Mouse (Mus musculus): ENCODE results near the gene Zbtb12.
A peak's percentile ranks its signal among the peaks of the same experiment; 100 is the strongest.
"Not testable (repeated sequence)": the region's sequence is repeated elsewhere in the genome, so short reads cannot be mapped to it uniquely, and the experiment has no call there.

Zbtb12 gene

GRCm38 (mm10) chr17:34879336-34879879 lies at the start of gene Zbtb12:
TSS of gene Zbtb12 (plus strand) at chr17:34879483.
- DNase-seq (ENCODE audit: extremely low read depth, low read depth, low spot score), result no peak

- DNase-seq (ENCODE audit: extremely low read depth, low read depth, low spot score), result not testable (repeated sequence)
Measured at GRCm38 (mm10) chr17:34830776-34831175, 48.5 kb upstream of the Zbtb12 start.

- no peak for DNase-seq (ENCODE audit: extremely low read depth, low read depth, low spot score)
Measured at GRCm38 (mm10) chr17:34836155-34836855, 43.0 kb upstream of the Zbtb12 start.

GRCm38 (mm10) chr17:34836856-34837221 lies 42.4 kb upstream of the Zbtb12 start, which contains the start of the genes Stk19 and Dxo:
TSS of gene Stk19 (minus strand) at chr17:34836945.
TSS of gene Dxo (plus strand) at chr17:34837019.
- peak; percentile 43 for DNase-seq (ENCODE audit: extremely low read depth, low read depth, low spot score)

GRCm38 (mm10) chr17:34837464-34838324 lies 41.6 kb upstream of the Zbtb12 start:
- no peak for DNase-seq (ENCODE audit: extremely low read depth, low read depth, low spot score)

GRCm38 (mm10) chr17:34838785-34839184 lies 40.5 kb upstream of the Zbtb12 start:
- DNase-seq (ENCODE audit: extremely low read depth, low read depth, low spot score), result no peak

GRCm38 (mm10) chr17:34840736-34841307 lies 38.5 kb upstream of the Zbtb12 start:
- DNase-seq (ENCODE audit: extremely low read depth, low read depth, low spot score), result no peak

GRCm38 (mm10) chr17:34844884-34845283 lies 34.4 kb upstream of the Zbtb12 start:
- no peak for DNase-seq (ENCODE audit: extremely low read depth, low read depth, low spot score)

GRCm38 (mm10) chr17:34847192-34847591 lies 32.1 kb upstream of the Zbtb12 start:
- no peak for DNase-seq (ENCODE audit: extremely low read depth, low read depth, low spot score)

GRCm38 (mm10) chr17:34847615-34848014 lies 31.7 kb upstream of the Zbtb12 start:
- DNase-seq (ENCODE audit: extremely low read depth, low read depth, low spot score), result no peak

- DNase-seq (ENCODE audit: extremely low read depth, low read depth, low spot score), result peak; percentile 46
Measured at GRCm38 (mm10) chr17:34849722-34850516, 29.4 kb upstream of the Zbtb12 start, which contains the start of the genes Skiv2l and Nelfe. TSS of gene Skiv2l (minus strand) at chr17:34850210. TSS of gene Nelfe (plus strand) at chr17:34850391.

GRCm38 (mm10) chr17:34850517-34851125 lies 28.7 kb upstream of the Zbtb12 start:
- no peak for DNase-seq (ENCODE audit: extremely low read depth, low read depth, low spot score)

- no peak for DNase-seq (ENCODE audit: extremely low read depth, low read depth, low spot score)
Measured at GRCm38 (mm10) chr17:34853511-34853910, 25.8 kb upstream of the Zbtb12 start.

- DNase-seq (ENCODE audit: extremely low read depth, low read depth, low spot score), result no peak
Measured at GRCm38 (mm10) chr17:34854761-34855160, 24.5 kb upstream of the Zbtb12 start.

GRCm38 (mm10) chr17:34855825-34856224 lies 23.5 kb upstream of the Zbtb12 start:
- no peak for DNase-seq (ENCODE audit: extremely low read depth, low read depth, low spot score)

GRCm38 (mm10) chr17:34858670-34859069 lies 20.6 kb upstream of the Zbtb12 start:
- DNase-seq (ENCODE audit: extremely low read depth, low read depth, low spot score), result no peak

GRCm38 (mm10) chr17:34860514-34860913 lies 18.8 kb upstream of the Zbtb12 start:
- no peak for DNase-seq (ENCODE audit: extremely low read depth, low read depth, low spot score)

GRCm38 (mm10) chr17:34861704-34862415 lies 17.4 kb upstream of the Zbtb12 start:
- no peak for DNase-seq (ENCODE audit: extremely low read depth, low read depth, low spot score)

GRCm38 (mm10) chr17:34862416-34863081 lies 16.7 kb upstream of the Zbtb12 start, which contains the start of gene Cfb:
TSS of gene Cfb (minus strand) at chr17:34862518.
- peak; percentile 33 for DNase-seq (ENCODE audit: extremely low read depth, low read depth, low spot score)

All from fat pad, adult 2 months (tissue).